Mouse (Mus musculus) liver, postnatal 0 days (tissue): Measurements from ENCODE around the gene Gpr108.

ENCODE experiments used
- CTCF ChIP-seq: sonication (generic); IDR thresholded peaks from 2 replicates; pipeline ENCODE4 v1.5.1; 2016; ENCODE audit warnings: antibody characterized with exemption, low read depth
- EP300 ChIP-seq: IDR thresholded peaks from 2 replicates; pipeline ENCODE4 v1.6.1; 2016; ENCODE audit warnings: antibody characterized with exemption, low read depth, mild to moderate bottlenecking

DNA sequence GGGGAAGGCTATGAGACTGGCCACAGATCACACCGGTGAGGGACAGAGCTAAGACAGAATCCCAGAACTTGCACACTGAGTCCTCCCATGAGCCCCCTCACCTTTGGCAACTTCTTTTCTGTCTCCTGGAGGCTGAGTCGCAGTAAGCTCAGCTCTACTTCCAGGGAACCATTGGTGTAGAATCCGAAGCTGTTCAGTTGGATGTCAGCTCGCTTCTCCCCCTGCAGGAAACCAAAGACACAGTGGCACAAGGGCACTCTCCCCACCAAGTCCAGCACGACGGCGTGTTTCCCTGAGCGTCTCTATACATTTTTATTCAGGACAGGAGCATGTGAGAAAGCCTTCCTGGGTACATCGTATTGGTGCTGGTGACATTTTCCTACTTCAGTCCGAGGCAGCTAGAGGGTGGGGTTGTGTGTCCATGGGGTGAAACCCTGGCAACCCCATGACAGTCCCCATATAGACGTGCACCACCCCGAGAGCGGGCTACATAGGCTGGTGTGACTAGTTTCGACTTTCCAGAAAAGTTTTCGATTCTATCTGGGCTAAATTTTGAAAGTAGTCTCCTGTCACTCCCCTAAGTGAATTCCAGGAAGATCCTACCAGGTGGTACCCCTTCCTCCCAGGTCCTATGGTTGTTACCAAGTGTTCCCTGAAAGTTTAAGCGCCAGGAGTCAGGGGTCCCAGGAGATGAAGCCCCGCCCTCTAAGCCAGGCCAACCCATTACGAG is 1.4 kb downstream of the Gpr108 start:
- TF ChIP-seq CTCF (peak; percentile 52), EP300 (no peak)
